Mouse (Mus musculus) stomach, postnatal 0 days (tissue): ENCODE results near the gene Qrich1. TPM values are rescaled to one million over a fixed set of nuclear protein-coding genes. Genes with fewer than 3 reads are reported as not detected.

Source experiments
- ATAC-seq: fragments of 200-750 bp; cut with Nextera tagmentation; 2 replicates; pipeline ENCODE4 v1.8.0; 2017; ENCODE audit not compliant: low FRiP score, low TSS enrichment
- DNase-seq: peaks from one replicate; pipeline ENCODE4 v3.0.0-alpha.2; 2016; ENCODE audit warnings: low spot score
- H3K27ac ChIP-seq: fragments of 300-500 bp; sonication (generic); replicated peaks from 2 replicates; pipeline ENCODE4 v1.5.1; 2014; ENCODE audit warnings: mild to moderate bottlenecking, control low read depth
- H3K27me3 ChIP-seq: fragments of 300-500 bp; sonication (generic); 2 replicates; pipeline ENCODE4 v1.6.1; 2014; ENCODE audit warnings: low read length; ENCODE audit not compliant: control insufficient read depth, insufficient read depth
- H3K36me3 ChIP-seq: fragments of 300-500 bp; sonication (generic); 2 replicates; pipeline ENCODE4 v1.6.1; 2014; ENCODE audit warnings: low read length, mixed read lengths; ENCODE audit not compliant: control insufficient read depth, insufficient read depth
- H3K4me1 ChIP-seq: fragments of 300-500 bp; sonication (generic); replicated peaks from 2 replicates; pipeline ENCODE4 v1.6.1; 2014; ENCODE audit warnings: antibody characterized with exemption; ENCODE audit not compliant: control insufficient read depth, insufficient read depth
- H3K4me2 ChIP-seq: fragments of 300-500 bp; sonication (generic); replicated peaks from 2 replicates; pipeline ENCODE4 v1.6.1; 2014; ENCODE audit warnings: low read depth, mild to moderate bottlenecking, control low read depth, moderate library complexity
- H3K4me3 ChIP-seq: fragments of 300-500 bp; sonication (generic); 2 replicates; pipeline ENCODE4 v1.5.1; 2014; ENCODE audit warnings: low read depth, low read length, control low read depth
- H3K9ac ChIP-seq: fragments of 300-500 bp; sonication (generic); 2 replicates; pipeline ENCODE4 v1.6.1; 2014; ENCODE audit warnings: mild to moderate bottlenecking, low read length, control low read depth, mixed read lengths
- H3K9me3 ChIP-seq: fragments of 300-500 bp; sonication (generic); 2 replicates; pipeline ENCODE4 v1.6.1; 2016; ENCODE audit warnings: low read length; ENCODE audit not compliant: control insufficient read depth
- CTCF ChIP-seq: IDR thresholded peaks from 2 replicates; pipeline ENCODE4 v1.5.1; 2016; ENCODE audit warnings: antibody characterized with exemption, low read depth, mild to moderate bottlenecking, moderate library complexity
- EP300 ChIP-seq: optimal IDR thresholded peaks from 2 replicates; pipeline ENCODE3; 2016; ENCODE audit warnings: antibody characterized with exemption
- WGBS: fragments of 180-500 bp; shearing (Covaris S2); extraction: QIAGEN DNeasy Blood & Tissue Kit; methylation state at CpG from one replicate; pipeline ENCODE4 v1.1.7; 2014; 5-methylcytosine and 5-hydroxymethylcytosine counted together
- polyA plus RNA-seq: library from polyadenylated mRNA; unstranded; fragments of >200 nt; fragmentation: Nextera tagmentation; extraction: Ambion mirVana; gene quantifications from 2 replicates; pipeline ENCODE4 v1.2.1, GENCODE M21; 2015

Gene Qrich1
- polyA plus RNA-seq, 1 experiment from 2014 or later: 47.7 TPM

DNA sequence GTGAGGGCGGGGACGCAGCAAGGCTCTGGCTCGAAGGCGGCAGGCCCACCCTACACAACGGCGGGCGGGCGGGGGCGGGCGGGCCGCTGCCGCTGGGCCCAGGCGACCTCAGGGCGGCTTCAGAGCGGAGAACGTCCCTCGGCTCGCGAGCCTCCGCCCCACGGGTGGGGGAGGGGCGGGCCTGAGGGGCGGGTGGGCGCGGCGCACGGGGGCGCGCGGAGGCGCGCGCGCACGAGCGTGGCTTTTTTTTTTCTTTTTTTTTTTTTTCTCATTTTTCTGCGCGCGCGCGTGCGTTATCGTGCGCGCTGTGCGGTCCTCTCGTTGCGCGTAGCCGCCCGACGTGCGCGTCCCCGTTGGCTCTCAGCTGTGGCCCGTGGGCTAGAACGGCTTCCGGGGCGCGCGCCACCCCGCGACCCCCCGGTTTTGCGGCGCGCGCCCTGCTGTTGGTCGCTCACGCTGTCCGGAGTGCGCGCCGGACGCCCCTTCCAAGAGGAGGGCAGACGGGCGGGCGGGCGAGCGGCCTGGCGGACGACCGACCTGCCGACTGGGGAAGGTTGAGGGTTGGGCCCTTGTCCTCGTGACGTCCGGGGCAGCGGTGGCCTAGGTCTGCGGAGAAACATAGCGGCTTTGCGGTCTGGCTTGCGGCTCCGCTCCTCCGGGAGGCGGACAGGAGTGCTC lies 786 bp downstream of the Qrich1 start:
- ATAC-seq (peak; percentile 68), DNase-seq (peak; percentile 81)
- Histone ChIP-seq H3K4me1 (no peaks in the 10 kb centered on the region), H3K4me2 (peak overlapping the region; percentile 85), H3K27ac (peak overlapping the region; percentile 100), H3K9ac (peak overlapping the region; percentile 99), H3K27me3 (no peaks in the 10 kb centered on the region), H3K36me3 (peaks cover 22% of the 10 kb centered on the region), H3K4me3 (peak overlapping the region; percentile 92), H3K9me3 (no peaks in the 10 kb centered on the region)
- under 1% methylated on average over 70 of the region's 95 CpGs for WGBS
- TF ChIP-seq CTCF (no peak), EP300 (no peak)

DNA sequence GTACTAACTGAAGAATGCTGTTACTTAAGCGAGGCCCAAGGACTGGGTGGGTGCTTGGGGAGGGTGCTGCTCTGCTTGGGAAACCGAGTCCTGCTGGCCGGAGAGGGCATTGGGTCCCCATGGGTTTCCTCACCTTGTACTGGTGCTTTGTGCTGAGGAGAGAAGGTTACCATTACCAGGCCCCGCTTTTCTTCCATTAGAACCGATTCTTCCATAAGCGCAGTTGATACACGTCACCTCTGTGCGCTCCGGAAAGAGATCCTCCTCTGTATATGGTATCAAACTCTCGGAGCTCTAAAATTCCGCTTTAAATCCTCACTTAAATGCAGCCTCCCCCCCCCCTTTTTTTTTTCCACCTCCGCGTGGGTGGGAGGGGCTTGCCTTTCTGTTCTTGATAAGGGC lies 1.3 kb downstream of the Qrich1 start:
- Histone ChIP-seq H3K27me3 (no peaks in the 10 kb centered on the region), H3K4me1 (no peaks in the 10 kb centered on the region), H3K27ac (peak overlapping the region; percentile 100), H3K4me3 (peak overlapping the region; percentile 92), H3K9me3 (no peaks in the 10 kb centered on the region), H3K9ac (peak overlapping the region; percentile 99), H3K4me2 (peak overlapping the region; percentile 85), H3K36me3 (peaks cover 16% of the 10 kb centered on the region)
- ATAC-seq (peak; percentile 51), DNase-seq (peak; percentile 55)
- no peak for TF ChIP-seq EP300
- TF ChIP-seq CTCF: no peak
- WGBS: under 1% methylated on average over 13 of the region's 13 CpGs

- TF ChIP-seq EP300 (no peak), CTCF (no peak)
- DNase-seq: no peak
- WGBS: 67% methylated on average over 2 of the region's 2 CpGs
Observed at GRCm38 (mm10) chr9:108521604-108522003, 5.0 kb downstream of the Qrich1 start.

GRCm38 (mm10) chr9:108523341-108523740 lies 6.7 kb downstream of the Qrich1 start:
- Histone ChIP-seq H3K4me2 (no peak overlapping the region), H3K9me3 (no peaks in the 10 kb centered on the region), H3K27me3 (no peaks in the 10 kb centered on the region), H3K9ac (no peak overlapping the region), H3K36me3 (peaks cover 2% of the 10 kb centered on the region; the same call in 1 of the 2 replicates), H3K4me1 (no peaks in the 10 kb centered on the region), H3K27ac (no peak overlapping the region), H3K4me3 (no peak overlapping the region)
- DNase-seq (no peak), ATAC-seq (no peak)
- TF ChIP-seq EP300: no peak
- no peak for TF ChIP-seq CTCF
- WGBS: 91% methylated on average over 4 of the region's 4 CpGs

More at GRCm38 (mm10) chr9:108521604-108522003, 5.0 kb downstream of the Qrich1 start:
- no peak overlapping the region for H3K27ac ChIP-seq
- H3K36me3 ChIP-seq: peaks cover 2% of the 10 kb centered on the region; the same call in 1 of the 2 replicates
- no peak overlapping the region for H3K4me2 ChIP-seq
- no peaks in the 10 kb centered on the region for H3K4me1 ChIP-seq
- H3K27me3 ChIP-seq: no peaks in the 10 kb centered on the region
- no peak overlapping the region for H3K4me3 ChIP-seq
- H3K9ac ChIP-seq: no peak overlapping the region
- ATAC-seq: no peak
- H3K9me3 ChIP-seq: no peaks in the 10 kb centered on the region

GRCm38 (mm10) chr9:108525400-108525799 lies 8.8 kb downstream of the Qrich1 start:
- no peaks in the 10 kb centered on the region for H3K27me3 ChIP-seq
- no peak overlapping the region for H3K27ac ChIP-seq
- no peak overlapping the region for H3K9ac ChIP-seq
- DNase-seq (no peak), ATAC-seq (no peak)
- H3K9me3 ChIP-seq: no peaks in the 10 kb centered on the region
- H3K4me3 ChIP-seq: no peak overlapping the region
- H3K4me2 ChIP-seq: no peak overlapping the region
- 73% methylated on average over 3 of the region's 3 CpGs for WGBS
- H3K36me3 ChIP-seq: peaks cover 8% of the 10 kb centered on the region; the same call in 1 of the 2 replicates
- no peak for TF ChIP-seq CTCF
- TF ChIP-seq EP300: no peak
- H3K4me1 ChIP-seq: no peaks in the 10 kb centered on the region

DNA sequence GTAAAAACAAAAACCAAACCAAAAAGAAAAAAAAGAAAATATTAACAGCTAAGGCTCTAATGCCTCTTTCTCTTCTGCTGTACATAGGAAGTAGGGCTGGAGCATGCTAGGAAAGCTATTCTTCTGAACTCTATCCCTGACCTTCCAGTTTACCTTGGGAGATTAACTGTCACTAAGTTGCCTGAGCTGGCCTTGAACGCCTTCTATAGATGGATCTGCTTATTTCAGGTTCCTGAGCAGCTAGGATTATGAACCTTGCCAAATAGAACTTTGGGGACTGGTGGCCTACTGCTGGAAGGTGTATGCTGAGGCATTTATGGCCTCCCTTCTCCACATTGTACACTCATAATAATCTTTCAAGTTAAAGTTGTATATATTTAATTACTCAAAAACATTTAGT lies 14.3 kb downstream of the Qrich1 start:
- Histone ChIP-seq H3K4me3 (no peak overlapping the region), H3K27ac (no peak overlapping the region), H3K36me3 (peaks cover 25% of the 10 kb centered on the region), H3K9ac (no peak overlapping the region), H3K27me3 (no peaks in the 10 kb centered on the region), H3K4me2 (no peak overlapping the region), H3K9me3 (no peaks in the 10 kb centered on the region), H3K4me1 (no peaks in the 10 kb centered on the region)
- TF ChIP-seq CTCF (no peak), EP300 (no peak)
- no peak for ATAC-seq
- DNase-seq: no peak
- 83% methylated on average over 1 of the region's 1 CpGs for WGBS
